Mouse (Mus musculus) liver (tissue): Measurements from ENCODE around the gene Cct2.
"Not testable (repeated sequence)": the region's sequence is repeated elsewhere in the genome, so short reads cannot be mapped to it uniquely, and the experiment has no call there.

Experiments
- DNase-seq: peaks from one replicate; pipeline ENCODE4 v3.0.0-alpha.2; 2020; ENCODE audit warnings: mixed read lengths

Gene Cct2

DNA sequence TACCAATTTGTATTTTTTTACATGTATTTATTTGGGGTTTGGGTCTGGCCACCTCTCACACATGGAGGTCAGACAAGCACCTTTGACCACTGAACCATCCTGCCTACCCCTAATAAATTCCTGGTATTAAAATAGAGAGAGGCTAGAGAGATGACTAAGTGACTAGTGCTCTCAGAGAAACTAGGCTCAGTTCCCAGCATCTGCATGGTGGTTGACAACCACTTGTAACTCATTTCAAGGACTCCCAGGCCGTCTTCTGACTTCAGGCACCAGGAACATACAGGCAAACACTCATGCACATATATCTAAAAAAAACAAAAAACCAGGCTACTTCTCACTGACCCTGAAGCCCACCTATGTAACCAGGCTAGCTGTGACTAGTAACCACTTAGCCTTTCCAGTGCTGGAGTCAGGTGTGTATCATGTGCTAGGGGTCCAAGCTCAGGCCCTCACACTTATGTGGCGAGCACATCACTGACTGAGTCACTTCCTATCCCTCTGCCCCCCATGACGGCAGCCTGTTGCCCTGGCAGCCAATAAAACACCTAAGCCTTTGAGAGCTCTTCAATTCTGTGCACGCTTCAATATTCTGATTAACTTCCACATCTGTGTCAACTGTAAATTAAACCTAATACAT is 13.5 kb downstream of the Cct2 start:
- DNase-seq, result no peak

DNA sequence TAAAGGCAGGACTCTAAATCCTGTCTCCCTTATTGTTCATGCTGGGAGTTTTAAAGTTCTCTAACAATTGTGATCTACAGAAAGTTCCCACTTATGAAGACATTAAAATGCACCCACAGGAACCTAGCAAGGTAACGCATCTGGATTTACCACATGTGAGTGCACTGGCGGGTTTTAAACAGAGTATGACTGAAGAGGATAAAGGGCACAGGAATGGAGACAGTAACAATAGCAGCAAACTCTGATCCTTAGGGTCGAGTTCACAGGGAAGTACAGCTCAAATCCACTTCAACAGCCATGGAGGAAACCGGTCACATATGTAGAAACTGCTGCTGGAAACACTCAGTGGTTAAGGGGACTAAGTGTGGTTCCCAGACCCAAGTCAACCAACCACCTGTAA is 14.4 kb downstream of the Cct2 start:
- DNase-seq, result no peak

DNA sequence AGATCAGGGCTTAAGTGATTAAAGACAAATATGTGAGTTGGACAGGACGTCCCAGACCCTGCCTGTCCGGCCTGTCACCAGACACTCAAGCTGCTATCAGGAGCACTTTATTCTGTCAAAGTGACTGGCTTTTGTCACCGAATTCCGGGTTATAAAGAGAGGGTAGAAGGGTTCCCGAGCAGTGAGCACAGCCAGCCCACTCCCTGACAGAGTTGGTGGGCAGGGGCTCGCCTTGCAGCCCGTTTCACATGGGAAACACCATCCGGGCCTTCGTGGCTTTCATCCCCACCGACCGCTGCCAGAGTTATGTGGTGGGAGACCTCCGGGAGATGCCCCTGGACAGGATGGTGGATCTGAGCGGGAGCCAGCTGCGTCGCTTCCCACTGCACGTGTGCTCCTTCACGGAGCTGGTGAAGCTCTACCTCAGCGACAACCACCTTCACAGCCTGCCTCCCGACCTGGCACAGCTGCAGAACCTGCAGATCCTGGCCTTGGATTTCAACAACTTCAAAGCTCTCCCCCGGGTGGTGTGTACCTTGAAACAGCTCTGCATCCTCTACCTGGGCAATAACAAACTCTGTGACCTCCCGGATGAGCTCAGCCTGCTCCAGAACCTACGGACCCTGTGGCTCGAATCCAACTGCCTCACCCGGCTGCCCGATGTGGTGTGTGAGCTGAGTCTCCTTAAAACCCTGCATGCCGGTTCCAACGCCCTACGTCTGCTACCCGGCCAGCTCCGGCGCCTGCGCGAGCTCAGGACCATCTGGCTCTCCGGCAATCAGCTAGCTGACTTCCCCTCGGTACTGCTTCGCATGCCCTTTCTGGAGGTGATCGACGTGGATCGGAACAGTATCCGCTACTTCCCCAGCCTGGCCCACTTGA is 18.2 kb downstream of the Cct2 start, which contains the start of gene Lrrc10:
TSS of gene Lrrc10 (plus strand) at position 167 of the 882 bp plus-strand sequence.
- DNase-seq, result no peak

DNA sequence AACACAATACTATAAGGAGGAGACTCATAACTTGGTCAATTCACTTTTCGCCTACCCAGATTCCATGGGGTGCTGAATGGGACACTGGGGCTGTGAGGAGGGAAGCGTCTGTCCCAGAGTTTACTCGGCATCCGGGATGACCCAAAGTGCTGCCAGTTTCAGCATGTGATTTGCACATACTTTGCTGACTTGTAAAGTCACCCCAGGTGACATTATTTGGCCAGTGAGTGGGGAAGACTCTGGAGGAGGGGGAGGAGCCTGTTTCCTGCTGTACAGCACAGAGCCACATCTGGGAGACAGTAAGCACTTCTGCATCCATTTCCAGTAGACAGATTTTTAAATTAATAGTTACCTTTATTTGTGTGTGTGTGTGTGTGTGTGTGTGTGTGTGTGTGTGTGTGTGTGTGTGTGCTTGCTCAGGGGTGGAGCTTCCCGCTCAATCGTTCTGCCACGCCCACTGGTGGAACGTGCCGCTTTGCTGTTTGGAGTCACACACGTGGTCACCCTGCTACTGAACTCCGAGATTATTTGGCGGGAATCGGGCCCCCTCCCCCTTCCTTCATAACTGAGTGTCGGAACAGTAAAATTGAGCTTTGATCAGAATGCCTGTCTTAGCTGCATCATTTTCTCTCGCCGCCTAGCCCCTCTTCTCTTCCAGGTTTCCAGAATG is 20.0 kb downstream of the Cct2 start:
- peak; percentile 56 for DNase-seq

DNA sequence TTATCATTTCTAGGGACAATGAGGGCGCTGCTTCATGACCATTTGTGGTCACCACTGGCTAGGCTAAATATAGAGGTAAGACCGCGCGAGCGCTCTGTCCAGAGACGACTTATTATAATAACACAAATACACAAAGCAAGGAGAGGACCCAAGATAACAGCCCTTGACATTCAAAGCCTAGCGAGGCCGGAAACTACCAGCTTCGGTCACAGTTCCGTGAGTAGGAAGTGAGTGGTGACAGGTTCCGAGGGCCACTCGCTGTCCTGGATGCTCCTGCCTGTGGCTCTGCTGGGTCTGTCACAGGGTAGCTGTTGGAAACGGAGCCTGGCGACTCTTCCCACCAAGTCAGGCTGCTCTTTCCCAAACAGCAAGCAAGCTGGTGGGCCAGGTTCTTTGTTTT is 21.3 kb downstream of the Cct2 start:
- DNase-seq, result no peak

DNA sequence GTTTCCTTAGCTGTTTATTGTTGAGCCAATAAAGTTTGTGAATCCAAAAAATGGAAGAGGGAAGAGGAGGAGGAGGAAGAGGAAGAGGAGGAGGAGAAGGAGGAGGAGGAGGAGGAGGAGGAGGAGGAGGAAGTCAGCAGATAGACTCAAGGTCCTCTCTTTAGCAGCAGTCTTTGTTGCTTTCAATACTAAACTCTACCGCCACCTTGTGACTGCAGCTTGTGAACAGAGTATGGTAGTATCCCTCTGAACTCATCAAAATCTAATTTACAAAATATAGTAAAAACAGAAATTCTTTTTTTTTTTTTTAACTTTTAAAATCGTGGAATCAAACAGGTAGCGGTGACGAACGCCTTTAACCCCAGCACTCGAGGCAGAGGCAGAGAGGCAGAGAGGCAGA is 23.3 kb downstream of the Cct2 start:
- no peak for DNase-seq

DNA sequence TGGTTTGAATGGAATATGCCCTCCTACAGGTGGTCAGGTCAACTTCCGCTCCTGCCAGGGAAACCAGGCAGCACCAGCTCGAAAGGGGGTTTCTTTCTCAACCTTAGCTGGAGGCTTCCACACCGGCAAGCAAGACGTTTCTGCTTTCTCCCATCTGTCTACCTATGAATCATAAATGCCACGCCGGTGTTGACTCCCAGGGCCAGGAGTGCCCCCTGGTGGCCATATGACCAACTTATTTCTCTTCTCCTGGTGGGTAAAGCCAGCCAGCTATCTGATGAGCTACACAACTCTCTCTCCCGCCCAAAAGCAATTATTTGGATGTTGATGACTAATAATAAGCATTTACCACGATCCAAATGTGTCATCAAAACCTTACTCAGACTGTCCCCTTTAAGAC is 29.8 kb downstream of the Cct2 start:
- DNase-seq, result peak; percentile 79

DNA sequence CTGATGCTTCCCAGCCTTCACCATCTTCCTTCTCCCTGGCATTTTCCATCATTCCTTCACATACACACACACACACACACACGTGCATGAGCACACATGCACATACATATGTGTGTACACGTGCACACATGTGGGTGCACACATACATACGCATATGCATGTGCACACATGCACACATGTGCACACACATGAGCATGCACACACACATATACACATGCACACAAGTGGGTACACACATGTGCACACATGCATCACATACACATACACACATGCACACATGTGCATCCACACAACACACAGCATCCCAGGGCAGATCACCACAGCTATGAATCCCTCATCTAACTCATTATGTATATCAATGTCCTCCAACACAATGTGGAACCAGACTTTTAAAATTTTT is 32.5 kb downstream of the Cct2 start:
- no peak for DNase-seq

DNA sequence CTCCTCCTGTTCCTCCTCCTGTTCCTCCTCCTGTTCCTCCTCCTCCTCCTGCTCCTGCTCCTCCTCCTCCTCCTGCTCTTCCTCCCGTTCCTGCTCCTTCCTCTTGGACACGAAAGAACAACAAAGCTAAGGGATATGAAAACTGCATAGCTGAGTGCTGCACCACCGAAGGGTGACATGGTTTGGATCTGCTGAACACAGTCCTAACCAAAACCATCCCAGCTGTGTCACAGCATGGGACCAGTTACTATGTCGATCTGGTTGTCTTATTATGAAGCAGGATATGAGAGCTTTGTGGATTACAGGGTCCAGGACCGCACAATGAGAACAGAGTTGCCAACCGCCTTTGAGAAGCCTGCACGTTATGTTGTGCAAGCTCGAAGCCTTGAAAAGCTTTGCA is 37.4 kb downstream of the Cct2 start:
- DNase-seq, result no peak

DNA sequence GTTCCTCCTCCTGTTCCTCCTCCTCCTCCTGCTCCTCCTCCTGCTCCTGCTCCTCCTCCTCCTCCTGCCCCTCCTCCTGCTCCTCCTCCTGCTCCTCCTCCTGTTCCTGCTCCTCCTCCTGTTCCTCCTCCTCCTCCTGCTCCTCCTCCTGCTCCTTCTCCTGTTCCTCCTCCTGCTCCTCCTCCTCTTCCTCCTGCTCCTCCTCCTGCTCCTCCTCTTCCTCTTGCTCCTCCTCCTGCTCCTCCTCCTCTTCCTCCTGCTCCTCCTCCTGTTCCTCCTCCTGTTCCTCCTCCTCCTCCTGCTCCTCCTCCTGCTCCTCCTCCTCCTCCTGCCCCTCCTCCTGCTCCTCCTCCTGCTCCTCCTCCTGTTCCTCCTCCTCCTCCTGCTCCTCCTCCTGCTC is 37.8 kb downstream of the Cct2 start:
- not testable (repeated sequence) for DNase-seq

DNA sequence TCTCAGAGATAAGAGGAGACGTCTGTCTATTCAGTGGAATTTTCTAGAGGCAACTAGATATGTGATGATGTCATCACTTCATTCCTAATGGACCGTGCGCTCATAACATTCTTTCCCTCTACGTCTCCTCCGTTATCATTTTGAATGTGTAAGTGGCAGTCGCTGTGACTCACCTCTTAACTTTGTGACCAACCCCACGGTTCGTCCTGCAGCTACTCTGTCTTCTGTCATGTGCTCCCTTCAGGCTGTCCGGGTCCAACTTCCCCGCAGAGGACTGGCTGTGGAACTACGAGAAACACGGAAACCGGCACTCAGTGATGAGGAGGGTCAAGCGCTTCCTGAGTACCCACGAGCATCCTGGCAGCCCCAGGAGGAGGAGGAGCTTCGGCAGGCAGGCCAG is 39.9 kb downstream of the Cct2 start:
- no peak for DNase-seq

DNA sequence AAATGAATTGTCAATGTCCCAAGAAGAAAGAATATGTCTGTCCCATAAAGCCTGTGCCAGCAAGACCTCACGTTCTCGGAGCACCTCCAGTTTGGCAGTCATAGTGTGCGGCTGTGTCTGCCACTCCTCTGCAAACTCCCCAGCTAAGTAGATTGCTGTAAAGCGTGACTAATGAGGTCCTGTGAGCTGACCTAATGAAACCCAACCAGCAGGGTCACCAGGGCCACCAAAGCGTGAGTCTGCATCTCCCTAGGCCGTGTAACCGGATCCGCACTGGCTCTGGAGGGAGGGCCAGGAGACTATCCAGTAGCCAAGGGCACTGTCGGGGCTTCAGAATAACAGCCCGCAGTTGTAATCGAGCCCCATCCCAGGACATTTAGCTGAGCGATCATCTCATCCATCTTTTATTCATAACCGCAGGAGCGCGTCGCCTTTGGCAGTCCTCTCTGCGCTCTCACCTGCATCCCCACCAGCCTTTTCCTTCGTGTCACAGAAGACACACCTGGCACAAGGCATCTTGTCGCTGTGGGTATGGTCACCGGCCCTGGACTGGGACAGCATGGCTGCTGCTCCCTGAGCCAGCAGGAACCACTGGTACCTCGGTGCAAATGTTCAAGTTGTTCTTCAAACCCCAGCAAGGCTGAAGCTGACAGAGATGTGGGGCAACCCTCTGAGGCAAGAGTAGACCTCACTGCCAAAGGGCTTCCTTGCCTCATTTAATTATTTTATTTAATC is 42.4 kb downstream of the Cct2 start:
- DNase-seq, result no peak

DNA sequence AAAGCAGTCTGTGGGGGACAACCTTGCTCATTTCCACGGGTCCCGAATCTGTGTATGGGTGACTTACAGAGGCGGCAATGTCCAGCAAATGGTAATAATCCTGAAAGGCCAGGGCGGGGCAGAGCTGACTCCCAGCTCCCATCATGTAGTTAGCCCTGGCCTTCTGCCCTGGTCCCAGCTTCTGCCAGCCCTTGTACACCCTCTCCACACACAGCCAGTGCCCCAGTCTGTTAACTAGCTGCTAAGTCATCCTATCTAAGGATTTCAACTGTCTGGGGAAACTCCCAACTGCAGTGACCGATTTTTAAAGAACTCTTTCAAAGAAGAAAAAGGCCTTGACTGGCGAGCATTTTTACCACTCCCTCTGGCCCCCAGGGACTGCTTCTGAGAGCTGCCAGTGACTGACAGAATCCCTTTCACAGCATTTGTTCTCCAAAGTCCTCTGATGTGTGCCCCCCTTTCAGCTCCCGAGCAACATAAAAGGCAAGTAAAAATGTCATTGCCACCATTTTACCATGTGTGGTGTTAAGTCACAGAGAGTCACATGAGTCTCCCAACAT is 45.3 kb downstream of the Cct2 start:
- DNase-seq, result no peak

DNA sequence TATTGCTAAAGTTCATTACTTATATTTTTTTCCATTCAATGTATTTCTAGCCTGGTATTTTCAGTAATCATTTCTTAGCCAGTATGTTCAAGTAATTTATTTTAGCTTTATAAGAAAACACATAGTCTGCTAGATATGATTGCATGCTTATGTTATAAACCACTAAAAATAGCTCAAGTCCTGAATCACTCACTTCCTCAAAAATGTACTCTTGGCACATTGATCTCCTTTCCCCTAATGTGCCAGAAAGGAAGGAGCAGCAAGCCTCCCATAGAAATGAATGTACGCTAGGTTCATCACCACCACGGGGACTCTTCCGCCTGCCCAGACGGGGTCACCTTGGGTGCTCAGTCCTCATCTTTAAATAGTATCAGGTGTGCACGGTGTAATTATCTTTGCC is 49.0 kb downstream of the Cct2 start:
- DNase-seq, result no peak

DNA sequence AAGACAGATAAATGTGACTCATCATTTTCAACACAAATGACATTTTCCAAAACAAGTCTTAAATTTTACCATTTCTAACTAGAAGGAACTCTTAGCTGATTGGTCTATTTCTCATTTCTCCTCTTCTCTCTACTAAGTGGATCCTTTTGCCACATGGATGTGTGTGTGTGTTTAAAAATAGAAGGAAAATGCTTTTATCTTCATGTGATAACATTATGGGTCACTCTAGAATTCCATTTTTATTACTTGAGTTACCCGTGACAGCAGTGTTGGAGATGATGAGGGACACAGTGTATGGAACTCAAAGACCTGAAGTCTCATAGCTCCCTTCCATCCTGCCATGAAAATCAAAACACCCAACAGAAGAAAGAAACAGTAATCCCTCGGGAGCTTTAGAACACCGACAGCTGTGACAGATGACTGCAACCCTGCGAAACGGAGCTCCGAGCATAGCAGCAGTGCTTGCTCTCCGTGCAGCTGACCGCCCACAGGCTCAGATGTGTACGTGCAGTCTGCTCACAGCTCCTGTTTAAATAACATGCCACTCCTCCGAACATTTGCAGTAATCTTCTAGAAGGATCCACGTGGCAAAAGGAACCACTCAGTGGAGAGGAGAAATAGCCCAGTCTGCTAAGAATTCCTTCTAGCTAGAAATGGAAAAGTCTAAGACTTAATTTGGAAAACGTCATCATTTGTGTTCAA is 49.8 kb downstream of the Cct2 start:
- DNase-seq, result no peak

DNA sequence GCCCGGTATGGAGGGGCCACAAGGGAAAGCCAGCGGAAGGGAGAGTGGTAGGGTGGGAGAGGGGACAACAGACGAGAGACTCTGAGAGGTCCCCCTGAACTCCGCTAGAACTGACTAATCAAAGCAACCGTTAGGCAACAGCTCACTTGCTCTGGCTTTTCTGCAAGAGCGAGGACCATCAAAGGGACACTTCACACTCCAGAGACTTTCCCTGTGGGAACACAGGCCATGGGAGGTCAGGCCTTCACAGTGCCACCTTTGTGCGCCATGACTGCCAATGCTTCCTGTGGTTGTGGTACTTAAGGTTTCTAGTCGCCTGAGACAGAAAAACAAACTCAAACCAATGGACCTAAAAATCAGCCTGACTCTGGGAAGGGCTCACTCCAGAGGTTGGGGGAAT is 52.6 kb downstream of the Cct2 start:
- no peak for DNase-seq

DNA sequence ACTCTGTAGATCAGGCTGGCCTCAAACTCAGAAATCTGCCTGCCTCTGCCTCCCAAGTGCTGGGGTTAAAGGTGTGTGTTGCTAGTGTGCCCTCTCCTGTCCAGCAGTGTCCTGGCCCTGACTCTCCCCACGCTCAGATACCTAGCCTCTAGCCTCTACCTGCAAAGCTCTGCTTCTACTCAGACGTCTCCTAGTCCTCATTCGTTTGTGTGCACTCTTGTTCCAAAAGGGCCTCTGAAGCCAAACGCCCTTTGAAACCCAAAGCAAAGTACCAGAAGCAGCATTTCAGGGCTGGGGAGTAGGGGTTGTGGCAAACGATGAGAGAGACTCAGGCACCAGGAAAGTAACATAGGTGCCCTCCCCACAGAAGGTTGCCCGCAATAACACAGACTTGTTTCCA is 53.9 kb downstream of the Cct2 start:
- DNase-seq, result no peak

DNA sequence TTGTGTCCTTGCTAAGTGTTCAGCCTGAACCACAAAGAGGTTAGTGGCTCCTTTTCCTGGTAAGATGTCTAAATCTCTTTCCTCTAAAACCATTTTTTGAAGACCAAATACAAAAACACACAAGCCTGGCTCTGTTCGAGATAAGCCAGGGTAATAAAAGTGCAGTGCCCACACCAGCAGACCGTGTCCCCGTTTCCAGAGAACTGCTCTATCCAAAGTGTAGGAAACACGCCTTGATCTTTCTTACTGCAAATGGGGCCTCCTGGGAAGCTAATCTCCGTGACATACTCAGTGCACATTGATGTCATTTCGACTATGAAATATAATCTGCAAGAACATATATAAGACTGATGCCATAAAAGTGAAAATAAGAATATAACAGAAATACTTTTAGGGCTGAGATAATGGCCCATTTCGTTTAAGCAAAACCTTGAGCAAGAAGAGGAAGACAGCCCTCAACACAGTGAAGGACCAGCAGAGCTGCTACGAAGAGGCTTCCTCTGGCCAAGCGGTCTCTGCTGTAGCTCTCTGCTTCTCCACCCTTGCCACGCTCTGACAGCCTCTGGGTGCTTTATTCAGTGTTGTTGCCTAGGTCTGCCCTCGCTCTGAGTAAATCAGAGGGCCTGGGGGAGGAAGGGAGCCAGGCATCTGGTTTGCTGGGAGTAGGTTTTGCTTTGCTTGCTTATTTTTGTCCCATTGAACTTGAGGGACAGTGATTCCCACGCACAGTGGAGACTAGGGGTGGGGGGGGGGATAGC is 57.7 kb downstream of the Cct2 start:
- DNase-seq, result no peak

DNA sequence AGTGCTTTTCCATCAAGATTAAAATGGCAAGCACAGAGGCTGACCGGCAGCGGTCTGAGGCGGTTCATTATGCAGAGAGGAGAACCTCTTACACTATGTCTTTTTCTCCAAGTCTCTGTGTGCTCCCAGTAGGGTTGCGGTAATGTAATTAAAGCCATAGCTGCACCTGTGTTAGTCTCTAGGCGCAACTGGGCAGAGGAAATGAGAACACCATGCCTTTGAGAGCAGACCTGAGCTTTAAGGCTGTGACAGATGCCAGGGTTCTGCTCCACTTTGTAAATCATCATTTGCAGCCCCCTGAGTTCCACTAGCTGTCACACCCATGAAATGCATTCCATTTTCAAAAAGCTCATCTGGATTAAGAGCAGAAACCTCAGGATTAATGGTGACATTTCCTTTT is 58.9 kb downstream of the Cct2 start:
- DNase-seq, result no peak
